Mouse (Mus musculus): ENCODE measurements around the gene Id2. TPM values are rescaled to one million over a fixed set of nuclear protein-coding genes. Genes with fewer than 3 reads are reported as not detected.

Gene Id2
- polyA plus RNA-seq, 1 experiment from 2014 or later, result 359 TPM

Other genes starting within 250 kb of the Id2 start
- 49.9 and 53.8 TPM in 2 replicates for gene Kidins220, start 122.2 kb downstream of the Id2 start, polyA plus RNA-seq (2014; fragmentation: Nextera tagmentation; extraction: Ambion mirVana)

All from midbrain, embryonic 11.5 days (tissue).